Mouse (Mus musculus): ENCODE data around the gene Nfkbil1. TPM values are rescaled to one million over a fixed set of nuclear protein-coding genes. Genes with fewer than 3 reads are reported as not detected.
"Not testable (repeated sequence)": the region's sequence is repeated elsewhere in the genome, so short reads cannot be mapped to it uniquely, and the experiment has no call there.

Nfkbil1 gene
- total RNA-seq, 2 experiments from 2014 or later = 9.9 to 11.1 TPM

GRCm38 (mm10) chr17:35236996-35237395 lies 1.4 kb upstream of the Nfkbil1 start:
- no peak for DNase-seq

DNA sequence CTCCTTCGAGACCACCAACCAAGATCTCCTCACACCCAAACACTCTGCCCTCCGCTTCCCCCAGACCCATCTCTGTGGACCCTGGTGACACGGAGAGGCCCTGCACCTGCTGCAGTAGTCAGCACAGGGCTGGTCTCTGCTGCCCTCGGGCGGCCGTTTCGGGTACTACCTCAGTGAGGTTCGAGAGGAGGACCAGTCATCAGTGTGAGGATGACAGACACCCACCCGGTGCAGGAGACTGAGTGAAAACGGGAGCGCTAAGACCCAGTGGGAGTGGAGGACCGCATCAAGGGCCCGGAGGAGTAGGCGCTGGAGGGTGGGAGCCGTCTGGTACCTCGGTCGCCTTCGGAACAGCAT lies 776 bp upstream of the Nfkbil1 start:
- DNase-seq = peak; percentile 99

DNA sequence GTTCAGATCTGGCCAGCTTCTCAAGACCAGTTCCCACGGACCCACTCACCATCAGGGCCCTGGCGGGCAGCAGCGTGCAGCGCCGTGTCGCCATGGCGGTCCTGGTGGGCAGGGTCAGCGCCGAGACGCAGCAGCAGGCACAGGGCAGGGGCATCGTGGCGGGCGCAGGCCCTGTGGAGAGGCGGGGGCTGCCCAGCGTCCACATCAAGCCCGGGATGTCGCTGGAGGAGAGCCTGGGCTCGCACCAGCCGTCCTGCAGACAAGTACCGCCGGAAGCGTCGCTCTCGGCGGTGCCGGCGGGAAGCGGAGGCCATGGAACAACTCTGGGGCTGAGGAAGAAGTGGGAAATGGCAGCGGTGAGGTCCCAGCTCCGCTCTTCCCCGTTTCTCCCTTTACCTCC lies 689 bp downstream of the Nfkbil1 start:
- no peak for DNase-seq

DNA sequence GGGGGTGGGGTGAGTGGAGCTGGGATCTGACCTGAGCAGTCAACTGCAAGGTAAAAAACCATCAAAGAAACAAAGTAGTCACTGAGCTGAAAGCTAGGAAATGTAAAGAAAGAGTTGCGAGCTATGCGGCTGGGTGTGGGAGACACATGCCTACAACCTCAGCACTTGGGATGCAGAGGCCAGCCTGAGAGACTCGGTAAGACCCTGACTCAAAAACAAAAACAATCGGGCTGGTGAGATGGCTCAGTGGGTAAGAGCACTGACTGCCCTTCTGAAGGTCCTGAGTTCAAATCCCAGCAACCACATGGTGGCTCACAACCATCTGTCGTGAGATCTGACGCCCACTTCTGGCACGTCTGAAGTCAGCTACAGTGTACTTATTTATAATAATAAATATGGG lies 1.5 kb downstream of the Nfkbil1 start:
- not testable (repeated sequence) for DNase-seq

GRCm38 (mm10) chr17:35233114-35233980 lies 2.2 kb downstream of the Nfkbil1 start, which contains the start of gene Atp6v1g2:
Atp6v1g2 (plus strand) TSS chr17:35233660.
- DNase-seq = no peak

DNA sequence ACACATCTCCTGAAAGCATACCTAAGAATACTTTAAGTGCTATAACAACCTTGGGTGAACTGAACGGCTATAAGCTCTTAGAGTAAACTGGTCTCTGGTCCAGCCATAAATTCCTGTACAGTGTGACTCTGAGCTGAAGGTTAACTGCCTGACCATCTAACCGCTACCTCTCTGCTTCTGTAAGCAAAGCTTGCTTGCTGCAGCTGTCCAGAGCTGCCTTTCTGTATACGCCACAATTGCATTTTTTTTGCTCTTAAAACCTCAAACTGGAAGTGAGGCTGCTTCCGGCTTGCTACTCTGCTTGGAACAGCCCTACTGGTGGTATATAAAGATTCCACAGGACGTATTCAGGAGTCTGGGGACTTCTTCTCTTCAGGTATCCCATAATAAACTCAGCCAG lies 2.9 kb downstream of the Nfkbil1 start:
- DNase-seq = no peak

DNA sequence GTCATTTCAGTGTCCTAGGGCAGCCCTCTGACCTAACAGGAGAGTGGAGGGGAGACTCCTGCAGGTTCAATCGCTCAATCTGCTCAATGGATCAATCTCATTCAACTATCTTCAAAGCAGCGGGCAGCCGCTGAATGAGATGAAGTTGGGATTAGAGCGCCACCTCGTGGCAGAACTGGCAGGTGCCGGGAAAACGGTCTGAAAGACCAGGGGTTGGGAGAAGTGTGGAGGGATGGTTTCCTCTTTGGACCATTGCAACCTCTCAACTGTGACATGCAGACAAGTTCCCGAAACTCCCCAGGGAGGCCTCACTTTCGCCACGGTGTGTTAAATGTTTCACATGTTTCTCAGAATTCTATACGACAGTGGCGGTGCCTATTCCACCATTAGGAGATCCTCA lies 3.5 kb downstream of the Nfkbil1 start:
- DNase-seq = peak; percentile 92

- DNase-seq = no peak
These were observed 4.6 kb downstream of the Nfkbil1 start for GRCm38 (mm10) chr17:35231022-35231421.

- DNase-seq = no peak
These were observed 9.0 kb downstream of the Nfkbil1 start for GRCm38 (mm10) chr17:35226561-35227046.

GRCm38 (mm10) chr17:35225456-35225855 lies 10.1 kb downstream of the Nfkbil1 start:
- DNase-seq = no peak

GRCm38 (mm10) chr17:35224641-35225040 lies 11.0 kb downstream of the Nfkbil1 start:
- no peak for DNase-seq

GRCm38 (mm10) chr17:35222299-35222698 lies 13.3 kb downstream of the Nfkbil1 start:
- no peak for DNase-seq

- DNase-seq = peak; percentile 53
These were observed 15.2 kb downstream of the Nfkbil1 start, which contains the start of gene Gm16181 for GRCm38 (mm10) chr17:35220156-35220952. Gm16181 (plus strand) TSS chr17:35220834.

DNA sequence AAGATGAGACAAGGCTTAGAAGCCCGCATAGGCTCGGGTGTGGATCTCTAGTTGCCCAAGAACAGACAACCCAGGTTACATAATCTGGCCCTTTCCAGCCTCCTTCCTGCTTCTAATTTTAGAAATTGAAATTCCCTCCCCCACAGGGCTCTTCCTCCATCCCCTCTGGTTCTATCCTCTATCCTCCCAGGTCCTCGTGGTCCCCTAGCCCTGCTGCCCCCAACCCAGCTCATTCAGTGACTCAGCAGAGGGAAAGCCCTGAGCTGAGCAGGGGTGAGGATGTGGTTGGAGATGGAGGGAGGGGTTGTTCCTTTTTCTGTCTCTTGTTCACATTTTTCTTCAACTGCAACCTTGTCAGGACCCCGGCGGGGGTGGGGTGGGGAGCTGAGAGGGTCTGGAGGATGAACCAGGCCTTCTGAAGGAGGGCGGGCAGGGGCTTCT lies 16.0 kb downstream of the Nfkbil1 start:
- no peak for DNase-seq

DNA sequence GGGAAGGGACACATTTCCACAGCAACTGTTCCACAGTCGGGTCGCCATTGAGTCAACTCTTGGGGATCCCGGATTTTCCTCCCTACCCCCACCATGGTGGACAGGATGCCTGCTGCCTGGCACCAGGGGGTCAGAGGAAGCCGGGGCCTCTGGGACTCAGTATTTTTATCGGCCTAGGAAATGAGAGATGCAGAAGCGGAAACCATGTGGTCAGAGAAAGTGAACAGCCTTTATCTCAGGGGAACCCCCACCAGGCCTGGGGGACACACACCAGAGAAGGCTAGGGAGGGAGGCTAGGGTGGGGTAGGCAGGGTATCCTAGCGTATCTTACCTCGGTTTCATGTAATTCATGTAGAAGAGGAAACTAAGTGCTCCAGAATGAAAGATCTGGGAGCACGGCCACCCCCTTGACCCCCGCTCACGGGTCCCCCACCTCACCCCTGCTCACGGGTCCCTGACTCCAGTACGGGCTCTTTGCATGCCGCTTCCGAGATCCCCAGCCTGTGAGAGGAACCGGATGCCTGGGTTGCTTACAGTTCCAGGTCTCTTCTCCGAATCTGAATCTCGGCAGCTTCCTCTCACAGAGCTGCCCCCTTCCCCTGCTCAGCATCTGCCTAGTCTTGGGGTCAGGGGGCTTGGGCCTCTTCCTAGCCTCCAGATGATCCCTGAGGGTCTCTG lies 16.9 kb downstream of the Nfkbil1 start:
- no peak for DNase-seq

DNA sequence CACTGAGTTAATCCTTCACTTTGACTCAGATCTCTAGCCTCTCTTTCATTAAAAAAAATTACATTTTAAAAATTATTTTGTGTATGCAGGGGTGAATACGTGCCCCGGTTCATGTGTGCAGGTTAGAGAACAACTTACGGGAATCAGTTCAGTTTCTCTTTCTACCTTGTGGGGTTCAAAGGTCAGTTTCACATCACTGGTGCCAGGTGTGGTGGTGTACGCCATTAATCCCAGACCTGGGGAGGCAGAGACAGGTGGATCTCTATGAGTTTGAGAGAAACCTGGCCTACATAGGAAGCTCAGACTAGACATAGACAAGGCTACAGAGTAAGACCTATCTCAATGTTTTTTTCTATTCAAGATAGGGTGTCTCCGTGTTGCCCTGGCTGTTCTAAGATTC lies 22.5 kb downstream of the Nfkbil1 start:
- no peak for DNase-seq

DNA sequence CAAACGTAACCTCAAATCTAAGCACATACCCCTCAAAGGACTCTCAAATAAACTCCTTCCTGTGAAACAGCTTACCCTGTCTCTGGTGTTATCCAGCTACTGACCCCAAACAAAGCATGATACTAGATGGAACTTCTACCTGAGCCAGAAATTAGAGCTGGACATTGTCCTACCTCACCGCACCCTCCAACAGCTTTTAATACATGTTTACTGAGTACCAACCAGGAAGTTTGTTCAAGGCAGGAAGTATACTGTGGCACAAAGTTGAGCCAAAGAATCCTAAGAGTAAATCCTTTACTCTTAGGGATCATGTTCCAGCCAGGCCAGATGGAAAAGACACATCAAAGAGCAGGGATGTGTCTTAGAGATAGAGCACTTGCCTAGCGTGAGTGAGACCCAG lies 25.0 kb downstream of the Nfkbil1 start:
- no peak for DNase-seq

DNA sequence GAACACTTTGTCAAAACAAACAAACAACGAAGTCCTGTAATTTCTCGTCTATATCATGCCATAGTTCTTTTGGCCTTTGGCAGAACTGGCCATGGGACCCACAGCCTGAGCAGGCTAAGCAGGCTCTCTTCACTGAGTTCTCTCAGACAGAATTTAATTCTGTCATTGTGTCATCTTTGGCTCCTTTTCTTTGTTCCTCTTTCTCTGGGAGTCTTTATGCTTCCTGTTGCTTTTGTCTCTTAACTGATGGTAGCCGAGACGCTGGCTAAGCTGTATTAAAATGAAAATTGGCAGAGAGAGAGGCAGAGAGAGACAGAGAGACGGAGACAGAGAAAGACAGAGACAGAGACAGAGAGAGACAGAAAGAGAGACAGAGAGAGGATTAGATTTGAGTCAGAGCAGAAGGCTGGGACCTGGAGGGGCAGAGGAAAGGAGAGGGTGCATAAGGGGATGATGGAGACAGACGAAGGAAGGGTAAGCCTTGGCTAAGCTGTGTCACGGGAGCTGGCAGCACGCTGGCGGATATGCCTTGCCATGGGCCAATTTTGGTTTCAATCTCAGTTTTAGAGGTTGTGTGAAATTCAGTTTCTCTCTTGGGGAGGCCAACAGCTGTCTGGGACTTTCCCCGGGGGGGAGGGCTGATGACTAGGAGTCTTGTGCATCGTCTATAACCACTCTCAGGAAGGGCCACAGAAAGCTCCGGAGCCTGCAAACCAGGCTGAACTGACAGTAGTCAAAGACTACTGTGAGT lies 25.6 kb downstream of the Nfkbil1 start:
- no peak for DNase-seq

DNA sequence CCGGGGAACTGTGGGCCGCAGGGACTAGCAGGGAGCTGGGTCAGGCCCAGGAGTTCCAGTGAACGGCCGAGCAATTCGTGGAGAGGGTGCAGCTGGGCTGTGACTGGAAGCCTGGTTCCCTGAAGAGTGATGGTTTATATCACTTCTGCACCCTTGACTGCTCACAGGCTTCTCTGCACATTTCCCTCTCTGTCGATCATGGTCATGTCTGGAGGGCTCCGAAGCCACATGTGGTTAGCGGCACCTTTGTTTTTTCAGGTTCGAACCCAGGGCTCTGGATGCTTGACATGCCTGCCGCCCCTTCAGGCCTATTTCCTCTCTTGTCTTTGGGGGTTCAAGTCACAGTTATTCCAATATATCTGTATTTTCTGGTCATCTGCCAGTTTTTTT lies 30.2 kb downstream of the Nfkbil1 start:
- no peak for DNase-seq

- no peak for DNase-seq
These were observed 30.9 kb downstream of the Nfkbil1 start, which contains the start of gene Lta for GRCm38 (mm10) chr17:35204494-35205379. Lta (minus strand) TSS chr17:35205351.

DNA sequence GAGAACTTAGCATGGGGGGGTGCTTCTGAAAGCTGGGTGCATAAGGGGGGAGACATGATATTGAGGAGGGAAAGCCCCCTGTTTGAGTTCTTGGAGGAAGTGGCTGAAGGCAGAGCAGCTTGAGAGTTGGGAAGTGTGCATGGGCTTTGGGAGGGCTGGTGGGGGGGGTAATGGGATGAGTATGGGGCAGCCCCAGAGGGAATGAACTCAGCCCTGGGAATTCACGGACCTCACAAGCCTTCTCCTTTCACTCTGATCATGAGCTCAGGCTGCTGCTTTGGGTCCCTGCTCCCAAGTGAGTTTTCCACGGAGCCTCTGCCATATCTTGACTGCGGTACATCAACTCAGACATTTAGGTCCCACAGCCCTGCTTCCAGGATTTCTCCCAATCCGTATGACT lies 33.1 kb downstream of the Nfkbil1 start:
- no peak for DNase-seq
